Mouse (Mus musculus) spleen, adult 12 weeks (tissue): ENCODE measurements around the gene Cflar.
"Not testable (repeated sequence)": the region's sequence is repeated elsewhere in the genome, so short reads cannot be mapped to it uniquely, and the experiment has no call there.

Experiments used
- DNase-seq: peaks from one replicate; pipeline ENCODE4 v3.0.0; 2022; ENCODE audit warnings: low spot score

The Cflar gene

GRCm38 (mm10) chr1:58727747-58728589, 16.7 kb downstream of the Cflar start:
- DNase-seq: no peak

DNA sequence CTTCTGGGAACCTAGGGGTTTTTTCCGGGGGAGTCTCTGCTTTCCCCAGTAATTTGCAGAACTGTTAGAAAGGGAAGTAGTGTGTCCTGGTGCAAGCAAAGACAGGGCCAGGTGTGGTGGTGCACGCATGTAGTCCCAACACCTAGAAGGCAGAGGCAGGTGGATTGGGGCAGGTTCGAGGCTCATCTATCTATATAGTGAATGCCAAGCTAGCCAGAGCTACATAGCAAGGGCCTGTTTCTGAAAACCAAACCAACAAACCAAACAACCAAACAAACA, 17.2 kb downstream of the Cflar start:
- no peak for DNase-seq

DNA sequence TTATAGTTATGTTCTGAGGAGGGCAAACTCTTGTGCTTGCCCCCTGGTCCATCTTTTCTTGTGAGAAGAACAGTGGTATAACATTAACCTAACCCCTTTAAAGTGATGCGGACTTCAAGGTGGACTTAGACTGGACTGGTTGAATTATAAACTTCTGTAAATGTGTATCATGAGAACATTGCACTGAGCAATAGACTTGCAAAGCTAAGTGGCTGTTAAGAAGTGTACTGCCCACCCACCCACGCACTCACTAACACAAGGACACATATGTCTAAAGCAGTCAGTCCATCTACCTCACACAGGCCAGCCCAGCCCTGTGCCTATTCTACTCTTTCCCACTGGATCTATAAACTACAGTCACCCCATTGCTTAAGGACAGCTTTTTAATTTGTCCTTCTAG, 22.3 kb downstream of the Cflar start:
- no peak for DNase-seq

- DNase-seq: no peak
Observed at GRCm38 (mm10) chr1:58734043-58734920, 23.0 kb downstream of the Cflar start.

DNA sequence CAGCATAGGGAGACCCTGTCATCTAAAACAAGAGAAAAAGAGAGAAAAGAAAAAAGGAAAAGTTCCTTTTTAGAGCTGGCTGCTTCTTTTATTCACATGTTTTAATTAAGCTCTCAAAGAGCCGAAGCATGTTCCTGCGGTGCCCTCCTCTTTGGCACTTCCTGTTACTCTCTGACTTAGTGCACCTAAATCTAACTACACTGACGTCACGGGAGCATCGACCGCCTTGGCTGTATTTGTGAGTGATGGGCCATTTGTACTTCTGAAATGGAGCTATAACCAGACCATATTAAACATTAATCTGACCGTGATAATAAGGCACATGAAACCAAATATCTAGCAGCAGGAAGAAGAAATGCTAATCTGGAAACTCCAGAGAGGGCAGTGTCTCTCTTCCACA, 24.7 kb downstream of the Cflar start:
- no peak for DNase-seq

- DNase-seq: no peak
Observed at GRCm38 (mm10) chr1:58736968-58737367, 25.7 kb downstream of the Cflar start.

DNA sequence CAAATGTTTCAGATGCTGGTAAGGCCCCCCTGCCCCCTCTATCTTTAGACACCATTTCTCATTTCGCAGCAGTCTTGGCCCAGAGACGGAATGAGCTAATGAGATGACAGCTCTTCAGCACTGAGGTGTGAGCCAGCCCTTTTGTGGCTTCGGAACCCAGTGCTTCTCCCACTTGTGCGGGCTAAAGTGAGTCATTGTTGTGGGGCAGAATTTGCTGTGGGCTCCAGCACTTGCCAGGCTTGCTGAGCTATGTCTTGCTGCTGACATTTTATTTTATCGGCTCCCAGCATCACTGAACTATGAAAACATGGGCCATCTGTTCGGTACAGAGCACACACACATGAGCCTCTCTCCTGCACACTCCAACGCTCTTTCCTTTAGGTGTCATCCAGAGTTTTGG, 28.2 kb downstream of the Cflar start:
- DNase-seq: no peak

DNA sequence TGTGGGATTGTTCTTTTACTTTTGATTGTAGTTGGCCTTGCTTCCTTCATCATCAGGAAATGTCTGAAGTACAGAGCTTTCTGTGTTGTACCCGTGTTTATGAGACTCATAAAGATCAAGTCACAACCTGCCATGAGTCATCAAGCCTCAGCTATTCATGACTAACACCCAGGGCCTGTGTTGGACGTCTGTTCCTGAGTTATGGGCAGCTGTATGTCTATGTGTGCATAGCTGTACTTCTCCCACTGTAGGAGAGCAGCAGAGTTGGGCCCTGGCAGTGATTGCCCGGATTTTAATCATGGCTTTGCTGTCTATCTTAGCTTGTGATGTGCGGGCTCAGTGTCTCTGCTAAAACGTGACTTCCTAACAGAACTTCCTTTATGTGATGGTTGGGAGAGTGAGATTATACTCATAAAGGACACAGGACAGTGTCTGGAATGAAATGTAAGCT, 31.3 kb downstream of the Cflar start:
- no peak for DNase-seq

DNA sequence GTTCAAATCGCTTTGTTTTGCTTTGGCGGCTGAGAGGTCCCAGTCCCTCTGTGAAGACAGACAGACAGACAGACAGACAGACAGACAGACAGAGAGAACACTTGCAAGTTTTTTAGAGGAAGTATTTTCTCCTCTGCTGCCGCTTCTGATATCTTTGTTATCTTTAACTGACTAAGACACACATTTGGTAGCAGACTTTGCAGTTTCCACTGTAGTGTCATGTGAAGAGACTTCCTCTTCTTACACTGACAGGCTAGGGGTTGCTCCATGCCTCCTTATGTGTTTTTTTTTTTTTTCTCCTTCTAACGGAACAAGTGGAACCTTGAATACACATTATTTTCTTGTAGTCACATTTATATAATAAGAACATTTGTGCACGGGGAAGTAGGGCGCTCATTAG, 31.9 kb downstream of the Cflar start:
- no peak for DNase-seq

- no peak for DNase-seq
Observed at GRCm38 (mm10) chr1:58744645-58745044, 33.3 kb downstream of the Cflar start.

- no peak for DNase-seq
Observed at GRCm38 (mm10) chr1:58746880-58747279, 35.6 kb downstream of the Cflar start.

GRCm38 (mm10) chr1:58759451-58759850, 48.1 kb downstream of the Cflar start:
- no peak for DNase-seq

GRCm38 (mm10) chr1:58760581-58760980, 49.3 kb downstream of the Cflar start:
- no peak for DNase-seq

- DNase-seq: not testable (repeated sequence)
Observed at GRCm38 (mm10) chr1:58761391-58762275, 50.3 kb downstream of the Cflar start.

DNA sequence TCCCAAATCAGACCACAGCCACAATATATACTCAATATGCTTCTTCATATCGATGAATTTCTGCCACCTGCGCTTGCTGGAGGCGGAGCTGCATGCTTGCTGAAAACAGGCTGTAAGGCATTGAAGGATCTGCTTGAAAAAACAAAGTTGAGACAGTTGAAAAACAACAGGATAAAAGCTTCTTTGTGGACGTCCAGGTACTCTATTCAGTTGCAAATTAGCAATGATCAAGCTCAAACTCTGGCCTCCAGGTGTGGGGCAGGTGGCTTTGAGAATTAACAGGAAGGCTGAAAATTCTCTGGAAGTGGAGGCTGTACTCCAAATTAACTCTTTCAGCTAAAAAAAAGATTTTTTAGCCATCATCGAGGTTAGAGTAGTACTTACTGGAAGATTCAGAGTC, 51.3 kb downstream of the Cflar start:
- DNase-seq: no peak

- not testable (repeated sequence) for DNase-seq
Observed at GRCm38 (mm10) chr1:58766446-58766845, 55.1 kb downstream of the Cflar start.

- no peak for DNase-seq
Observed at GRCm38 (mm10) chr1:58769136-58769535, 57.8 kb downstream of the Cflar start.

GRCm38 (mm10) chr1:58769701-58770100, 58.4 kb downstream of the Cflar start:
- DNase-seq: no peak

GRCm38 (mm10) chr1:58770111-58770720, 58.9 kb downstream of the Cflar start:
- no peak for DNase-seq

GRCm38 (mm10) chr1:58772084-58772483, 60.8 kb downstream of the Cflar start:
- no peak for DNase-seq

GRCm38 (mm10) chr1:58773280-58773679, 62.0 kb downstream of the Cflar start:
- no peak for DNase-seq

DNA sequence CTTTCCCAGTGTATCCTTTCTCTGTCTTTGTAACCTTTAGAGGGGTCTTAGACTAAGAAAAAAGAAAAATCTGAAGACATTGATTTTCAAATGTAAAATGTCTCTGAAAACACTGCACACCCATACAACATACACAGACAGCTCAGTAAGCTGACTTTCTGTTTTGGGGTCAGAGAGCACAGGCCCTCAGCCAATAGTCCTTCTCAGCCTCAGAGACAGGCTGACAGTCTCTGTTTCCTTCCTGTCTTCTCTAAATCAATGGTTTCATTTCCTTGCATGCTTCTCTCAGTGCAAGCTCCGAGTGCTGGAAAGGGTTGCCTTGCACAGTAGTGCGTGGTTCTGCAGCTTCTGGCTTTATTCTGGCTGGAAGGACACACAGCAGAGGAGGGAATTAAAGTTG, 62.6 kb downstream of the Cflar start:
- DNase-seq: no peak
